Mouse (Mus musculus): ENCODE data around the gene Polr2i.

DNA sequence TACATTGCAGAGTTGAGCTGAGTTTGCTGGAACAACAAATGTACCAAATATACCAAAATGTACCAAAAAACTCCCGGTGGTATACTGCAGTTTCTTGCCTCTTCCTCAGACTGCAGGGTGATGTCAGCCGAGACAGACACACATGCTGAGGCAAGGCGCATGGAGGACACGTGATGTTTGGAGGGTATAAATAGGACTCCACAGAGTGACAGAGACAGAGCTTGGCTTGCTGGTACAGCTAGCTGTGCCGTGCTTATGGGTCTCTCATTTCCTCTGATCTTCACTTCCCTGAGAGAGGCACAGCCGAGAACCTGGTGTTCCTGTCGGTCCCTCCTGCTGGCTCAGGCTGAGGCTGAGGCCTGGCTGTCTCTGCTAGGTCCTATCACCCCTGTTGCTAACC lies 51.0 kb downstream of the Polr2i start:
- TF ChIP-seq ZNF384 (IDR thresholded peaks at IDR 0.05; ENCODE audit: low read depth, low read length) (no peak), HCFC1 (IDR thresholded peaks at IDR 0.05; ENCODE audit: borderline replicate concordance, insufficient read depth, low read length) (no peak), CHD2 (IDR thresholded peaks at IDR 0.05; ENCODE audit: low read depth, low read length) (no peak), ZC3H11A (IDR thresholded peaks at IDR 0.05; ENCODE audit: borderline replicate concordance, low read depth, low read length) (no peak), MAFK (IDR thresholded peaks at IDR 0.05; ENCODE audit: insufficient read depth, low read depth, low read length) (no peak)

Data from ES-E14 (cell line).